Mouse (Mus musculus): ENCODE data around the gene Iqgap1.

GRCm38 (mm10) chr7:80837736-80838135, 12.0 kb upstream of the Iqgap1 start:
- TF ChIP-seq POLR2A (IDR thresholded peaks at IDR 0.05; ENCODE audit: control insufficient read depth, extremely low read depth, insufficient read depth, low read length, poor library complexity) (no peak), CTCF (IDR thresholded peaks at IDR 0.05; ENCODE audit: borderline replicate concordance, control insufficient read depth, extremely low read depth, insufficient read depth, low read length, poor library complexity) (no peak)
